Mouse (Mus musculus) small intestine, adult 2 months (tissue): ENCODE data around the gene Cbl. TPM values are rescaled to one million over a fixed set of nuclear protein-coding genes. Genes with fewer than 3 reads are reported as not detected.

Source experiments
- H3K27ac ChIP-seq: fragments of 200-500 bp; 2 replicates; pipeline ENCODE4 v1.5.1; 2012; ENCODE audit warnings: low read depth, low read length, control low read depth, inconsistent platforms; ENCODE audit not compliant: insufficient read depth
- H3K27me3 ChIP-seq: fragments of 200-500 bp; 2 replicates; pipeline ENCODE4 v1.6.1; 2012; ENCODE audit warnings: mild to moderate bottlenecking, moderate library complexity, low read length, inconsistent platforms; ENCODE audit not compliant: control insufficient read depth, insufficient read depth
- H3K36me3 ChIP-seq: fragments of 200-500 bp; 2 replicates; pipeline ENCODE4 v1.6.1; 2012; ENCODE audit warnings: mild to moderate bottlenecking, low read length, control low read depth, inconsistent platforms; ENCODE audit not compliant: control insufficient read depth, insufficient read depth
- H3K4me1 ChIP-seq: fragments of 200-500 bp; 2 replicates; pipeline ENCODE4 v1.6.1; 2012; ENCODE audit warnings: low read length, inconsistent platforms, mixed read lengths; ENCODE audit not compliant: control insufficient read depth, insufficient read depth, insufficient read length
- H3K4me3 ChIP-seq: fragments of 200-500 bp; 2 replicates; pipeline ENCODE4 v1.5.1; 2012; ENCODE audit warnings: low read depth, mild to moderate bottlenecking, control low read depth, inconsistent platforms, low read length, moderate library complexity
- CTCF ChIP-seq: fragments of 200-500 bp; IDR thresholded peaks from 2 replicates; pipeline ENCODE4 v1.5.1; 2012; ENCODE audit warnings: low read depth, mild to moderate bottlenecking, control low read depth, inconsistent platforms, low read length, moderate library complexity, mixed read lengths; ENCODE audit not compliant: insufficient replicate concordance, insufficient read length; ENCODE audit errors: extremely low read depth
- POLR2A ChIP-seq: fragments of 200-500 bp; IDR thresholded peaks from 2 replicates; pipeline ENCODE4 v1.6.1; 2012; ENCODE audit warnings: low read depth, mild to moderate bottlenecking, control low read depth, inconsistent platforms, low read length, moderate library complexity
- WGBS: fragments of 180-500 bp; shearing (Covaris S2); methylation state at CpG from one replicate; pipeline ENCODE4 v1.1.7; 2018; 5-methylcytosine and 5-hydroxymethylcytosine counted together
- polyA plus RNA-seq: library from polyadenylated mRNA; depleted of rRNA; stranded (reverse); fragments of >200 nt; gene quantifications from 2 replicates; pipeline ENCODE4 v1.2.3, GENCODE M21; 2012

The Cbl gene
- polyA plus RNA-seq, 1 experiment = 6.9 TPM

GRCm38 (mm10) chr9:44200458-44200857 lies 33.4 kb downstream of the Cbl start:
- H3K27ac ChIP-seq = no peak overlapping the region

GRCm38 (mm10) chr9:44199580-44199979 lies 34.3 kb downstream of the Cbl start:
- Histone ChIP-seq H3K27me3 (no peaks in the 10 kb centered on the region), H3K4me3 (no peak overlapping the region), H3K4me1 (no peaks in the 10 kb centered on the region; the same call in 1 of the 2 replicates), H3K36me3 (peaks cover 24% of the 10 kb centered on the region), H3K27ac (no peak overlapping the region)
- no peak for TF ChIP-seq CTCF

More at GRCm38 (mm10) chr9:44200458-44200857, 33.4 kb downstream of the Cbl start:
- Histone ChIP-seq H3K4me3 (no peak overlapping the region), H3K27me3 (no peaks in the 10 kb centered on the region), H3K36me3 (peaks cover 24% of the 10 kb centered on the region), H3K4me1 (no peaks in the 10 kb centered on the region; the same call in 1 of the 2 replicates)
- WGBS = 80% methylated on average over 3 of the region's 3 CpGs
- no peak for TF ChIP-seq POLR2A
- TF ChIP-seq CTCF = no peak

- Histone ChIP-seq H3K4me3 (no peak overlapping the region), H3K27ac (no peak overlapping the region), H3K36me3 (peaks cover 24% of the 10 kb centered on the region), H3K27me3 (no peaks in the 10 kb centered on the region), H3K4me1 (peaks cover 1% of the 10 kb centered on the region; the same call in 1 of the 2 replicates)
- no peak for TF ChIP-seq POLR2A
- no peak for TF ChIP-seq CTCF
- 89% methylated on average over 3 of the region's 3 CpGs for WGBS
Measured at GRCm38 (mm10) chr9:44199166-44199565, 34.7 kb downstream of the Cbl start.

- Histone ChIP-seq H3K4me1 (peaks cover 6% of the 10 kb centered on the region; the same call in 1 of the 2 replicates), H3K27ac (no peak overlapping the region; the same call in 1 of the 2 replicates), H3K4me3 (no peak overlapping the region), H3K36me3 (peaks cover 25% of the 10 kb centered on the region), H3K27me3 (no peaks in the 10 kb centered on the region)
- TF ChIP-seq CTCF (no peak), POLR2A (no peak)
- 86% methylated on average over 4 of the region's 4 CpGs for WGBS
Measured at GRCm38 (mm10) chr9:44196354-44196753, 37.5 kb downstream of the Cbl start.

GRCm38 (mm10) chr9:44194000-44194399 lies 39.8 kb downstream of the Cbl start:
- H3K4me1 ChIP-seq = peaks cover 6% of the 10 kb centered on the region; the same call in 1 of the 2 replicates
- peaks cover 14% of the 10 kb centered on the region for H3K36me3 ChIP-seq
- H3K4me3 ChIP-seq = no peak overlapping the region
- WGBS = 19% methylated on average over 1 of the region's 1 CpGs
- TF ChIP-seq CTCF (no peak), POLR2A (no peak)
- no peaks in the 10 kb centered on the region for H3K27me3 ChIP-seq
- peak overlapping the region; percentile 35 for H3K27ac ChIP-seq

GRCm38 (mm10) chr9:44192794-44193193 lies 41.1 kb downstream of the Cbl start:
- H3K36me3 ChIP-seq = peaks cover 10% of the 10 kb centered on the region
- TF ChIP-seq CTCF (no peak), POLR2A (no peak)
- 88% methylated on average over 5 of the region's 5 CpGs for WGBS

GRCm38 (mm10) chr9:44192312-44192711 lies 41.5 kb downstream of the Cbl start:
- 88% methylated on average over 3 of the region's 3 CpGs for WGBS
- peaks cover 8% of the 10 kb centered on the region for H3K36me3 ChIP-seq
- peaks cover 6% of the 10 kb centered on the region; the same call in 1 of the 2 replicates for H3K4me1 ChIP-seq
- no peaks in the 10 kb centered on the region for H3K27me3 ChIP-seq
- TF ChIP-seq POLR2A = no peak
- no peak for TF ChIP-seq CTCF
- no peak overlapping the region for H3K4me3 ChIP-seq
- no peak overlapping the region for H3K27ac ChIP-seq

More at GRCm38 (mm10) chr9:44192794-44193193, 41.1 kb downstream of the Cbl start:
- Histone ChIP-seq H3K4me3 (no peak overlapping the region), H3K27ac (no peak overlapping the region), H3K4me1 (peaks cover 6% of the 10 kb centered on the region; the same call in 1 of the 2 replicates), H3K27me3 (no peaks in the 10 kb centered on the region)
